ENCODE assay signal across 24 mouse cellular contexts in genomic region chr12:103477461-103478015, GRCm38 (mm10). TPM values are rescaled to one million over a fixed set of nuclear protein-coding genes. Genes with fewer than 3 reads are reported as not detected.
"Had no signal": no experiment of that assay in that cellular context is flagged by ENCODE, and none has a peak within 500 bp of the region (broad histone marks: within the 10 kb centered on the region; RNA-seq: fewer than 3 reads in every experiment).

No protein-coding gene starts in this region.

- H3K4me2 ChIP-seq: kidney, embryonic 15.5 days; limb, embryonic 13.5 days; liver, embryonic 11.5 days; lung, embryonic 15.5 days; midbrain, embryonic 12.5 days; midbrain, embryonic 15.5 days; neural tube, embryonic 12.5 days; neural tube, embryonic 15.5 days had no signal

- H3K9me3 ChIP-seq: kidney, embryonic 15.5 days; limb, embryonic 10.5 days; limb, embryonic 13.5 days; lung, embryonic 15.5 days; midbrain, embryonic 12.5 days; midbrain, embryonic 15.5 days; neural tube, embryonic 12.5 days; neural tube, embryonic 15.5 days had no signal

- ATAC-seq: liver, postnatal 0 days; midbrain, embryonic 15.5 days had no signal

- H3K4me1 ChIP-seq: kidney, embryonic 15.5 days; limb, embryonic 10.5 days; limb, embryonic 13.5 days; lung, embryonic 15.5 days; midbrain, embryonic 12.5 days; midbrain, embryonic 15.5 days; neural tube, embryonic 12.5 days; neural tube, embryonic 15.5 days had no signal

- H3K36me3 ChIP-seq: kidney, embryonic 15.5 days; limb, embryonic 10.5 days; limb, embryonic 13.5 days; lung, embryonic 15.5 days; midbrain, embryonic 12.5 days; midbrain, embryonic 15.5 days; neural tube, embryonic 12.5 days; neural tube, embryonic 15.5 days had no signal

- H3K4me3 ChIP-seq: kidney, embryonic 15.5 days; limb, embryonic 10.5 days; limb, embryonic 13.5 days; lung, embryonic 15.5 days; midbrain, embryonic 12.5 days; midbrain, embryonic 15.5 days; neural tube, embryonic 12.5 days; neural tube, embryonic 15.5 days had no signal

- H3K27ac ChIP-seq: kidney, embryonic 15.5 days; limb, embryonic 10.5 days; limb, embryonic 13.5 days; liver, embryonic 14.5 days; lung, embryonic 15.5 days; midbrain, embryonic 12.5 days; midbrain, embryonic 15.5 days; neural tube, embryonic 12.5 days; neural tube, embryonic 15.5 days had no signal

- H3K27me3 ChIP-seq: kidney, embryonic 15.5 days; limb, embryonic 13.5 days; lung, embryonic 15.5 days; midbrain, embryonic 12.5 days; midbrain, embryonic 15.5 days; neural tube, embryonic 12.5 days; neural tube, embryonic 15.5 days had no signal

- H3K9ac ChIP-seq: kidney, embryonic 15.5 days; limb, embryonic 13.5 days; liver, embryonic 14.5 days; liver, postnatal 0 days; lung, embryonic 15.5 days; midbrain, embryonic 12.5 days; midbrain, embryonic 15.5 days; neural tube, embryonic 12.5 days; neural tube, embryonic 15.5 days had no signal

- DNase-seq: kidney, adult 2 months; kidney, postnatal 10 days; kidney, postnatal 36 days; layer of hippocampus, adult 9-11 months; liver, postnatal 0 days; lung, postnatal 14 days; thymus, adult 18-20 months; thymus, postnatal 14 days; thymus, postnatal 4 days had no signal

RNA-seq across cellular contexts. Expression of gene Ifi27l2b, which starts 20.5 kb away (rescaled TPM):
- total RNA-seq: layer of hippocampus, postnatal 25 days; left cerebral cortex, adult 18-20 months; left cerebral cortex, postnatal 25 days; megakaryocyte, adult 5-6 weeks had no signal
- polyA plus RNA-seq: kidney, embryonic 15.5 days; limb, embryonic 10.5 days; limb, embryonic 13.5 days; liver, embryonic 11.5 days; liver, embryonic 14.5 days; liver, postnatal 0 days; lung, embryonic 15.5 days; midbrain, embryonic 12.5 days; midbrain, embryonic 15.5 days; neural tube, embryonic 12.5 days; neural tube, embryonic 15.5 days; testis, adult 2 months had no signal

RNA-seq across cellular contexts. Expression of gene Ppp4r4, which starts 54.5 kb away (rescaled TPM):
- total RNA-seq: megakaryocyte, adult 5-6 weeks had no signal
